Mouse (Mus musculus) embryonic facial prominence, embryonic 10.5 days (tissue): ENCODE results near the gene AC124108.1. TPM values are rescaled to one million over a fixed set of nuclear protein-coding genes. Genes with fewer than 3 reads are reported as not detected.

Experiments used
- DNase-seq: peaks from one replicate; pipeline ENCODE4 v3.0.0-alpha.2; 2017; ENCODE audit warnings: low spot score
- H3K27ac ChIP-seq: fragments of 300-500 bp; sonication (generic); replicated peaks from 2 replicates; pipeline ENCODE4 v1.5.1; 2016; ENCODE audit warnings: mild to moderate bottlenecking
- H3K27me3 ChIP-seq: fragments of 300-500 bp; sonication (generic); replicated peaks from 2 replicates; pipeline ENCODE4 v1.6.1; 2016; ENCODE audit warnings: low read depth, mild to moderate bottlenecking; ENCODE audit not compliant: poor library complexity, severe bottlenecking
- H3K36me3 ChIP-seq: fragments of 300-500 bp; sonication (generic); replicated peaks from 2 replicates; pipeline ENCODE4 v1.6.1; 2016; ENCODE audit warnings: mild to moderate bottlenecking, moderate library complexity
- H3K4me1 ChIP-seq: fragments of 300-500 bp; sonication (generic); 2 replicates; pipeline ENCODE4 v1.6.1; 2016
- H3K4me3 ChIP-seq: fragments of 300-500 bp; sonication (generic); 2 replicates; pipeline ENCODE4 v1.5.1; 2016; ENCODE audit warnings: mild to moderate bottlenecking, moderate library complexity
- H3K9me3 ChIP-seq: fragments of 300-500 bp; sonication (generic); 2 replicates; pipeline ENCODE4 v1.6.1; 2016; ENCODE audit warnings: mild to moderate bottlenecking
- WGBS: fragments of 180-500 bp; shearing (Covaris S2); methylation state at CpG from one replicate; pipeline ENCODE4 v1.1.7; 2016; 5-methylcytosine and 5-hydroxymethylcytosine counted together
- polyA plus RNA-seq: library from polyadenylated mRNA; unstranded; fragments of >200 nt; fragmentation: Nextera tagmentation; extraction: Ambion mirVana; gene quantifications from 2 replicates; pipeline ENCODE4 v1.2.1, GENCODE M21; 2016

The AC124108.1 gene
- polyA plus RNA-seq, result 1.00 and 1.4 TPM in 2 replicates

DNA sequence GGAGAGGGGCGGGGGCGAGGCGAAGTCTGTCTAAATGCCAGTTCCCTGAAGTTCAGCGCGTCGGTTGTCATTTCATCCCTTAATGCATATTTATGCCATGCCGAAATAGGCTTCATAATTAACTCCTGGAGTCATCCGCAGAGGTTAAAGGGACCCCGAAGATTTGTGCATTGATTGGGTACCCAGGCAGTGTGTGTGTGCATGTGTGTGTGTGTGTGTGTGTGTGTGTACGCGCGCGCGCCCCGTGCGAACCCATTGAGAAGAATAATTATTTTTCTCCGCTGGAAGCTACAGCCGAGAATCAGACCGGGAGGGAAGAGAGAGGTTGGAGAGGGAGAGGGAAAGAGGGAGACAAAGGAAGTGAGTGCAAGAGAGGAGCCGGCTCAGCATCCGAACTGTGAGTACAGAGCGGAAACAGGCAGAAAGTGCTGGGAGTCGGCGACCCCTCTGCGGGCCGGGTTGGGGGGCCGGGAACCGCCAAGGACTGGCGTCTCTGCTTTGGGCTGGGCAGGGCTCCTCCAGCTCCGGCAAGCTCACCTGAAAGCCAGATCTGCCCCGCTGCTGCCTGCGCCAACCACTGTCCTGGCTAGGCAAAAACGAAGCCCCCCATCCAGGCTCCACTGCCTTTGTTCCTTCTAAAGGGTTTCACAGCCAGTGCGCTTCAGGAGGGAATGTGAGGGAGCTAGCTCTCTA lies at the start of gene AC124108.1, which contains the start of gene Lemd1:
Gene AC124108.1, plus strand, starts transcription at position 365 of the 693 bp plus-strand sequence.
Gene Lemd1, plus strand, starts transcription at position 339 of the 693 bp plus-strand sequence.
- under 1% methylated on average over 34 of the region's 34 CpGs for WGBS
- H3K27ac ChIP-seq, result peak within 1 kb of the TSS; percentile 96
- H3K36me3 ChIP-seq, result no peaks in the 10 kb centered on the region
- DNase-seq, result peak; percentile 55
- peaks cover 96% of the 10 kb centered on the region for H3K27me3 ChIP-seq
- peaks cover 80% of the 10 kb centered on the region for H3K4me1 ChIP-seq
- H3K9me3 ChIP-seq, result no peaks in the 10 kb centered on the region
- peak within 1 kb of the TSS; percentile 72 for H3K4me3 ChIP-seq

DNA sequence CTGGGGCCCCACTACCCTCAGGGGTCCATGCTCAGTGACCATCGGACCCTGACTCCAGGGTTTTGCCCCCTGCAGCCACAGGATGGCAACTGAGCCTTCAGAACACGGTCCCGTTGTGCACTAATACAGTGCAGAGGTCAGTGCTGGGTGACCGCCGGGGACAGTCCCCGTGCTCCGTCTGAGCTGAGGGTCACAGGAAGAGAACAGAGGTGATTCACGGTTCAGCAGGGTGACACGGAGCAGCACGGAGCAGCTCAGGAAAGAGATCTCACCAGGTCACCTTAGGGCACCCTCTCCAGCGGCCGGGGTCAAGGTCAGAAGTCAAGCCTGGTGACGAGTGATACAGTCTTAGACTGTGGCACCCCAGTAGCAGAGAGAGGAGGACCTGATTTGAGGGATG lies 49.5 kb upstream of the AC124108.1 start:
- Histone ChIP-seq H3K4me3 (no peak overlapping the region), H3K9me3 (no peaks in the 10 kb centered on the region), H3K36me3 (no peaks in the 10 kb centered on the region), H3K27me3 (peaks cover 57% of the 10 kb centered on the region), H3K27ac (no peak overlapping the region), H3K4me1 (peaks cover 69% of the 10 kb centered on the region)
- WGBS, result 32% methylated on average over 13 of the region's 13 CpGs
- DNase-seq, result no peak

DNA sequence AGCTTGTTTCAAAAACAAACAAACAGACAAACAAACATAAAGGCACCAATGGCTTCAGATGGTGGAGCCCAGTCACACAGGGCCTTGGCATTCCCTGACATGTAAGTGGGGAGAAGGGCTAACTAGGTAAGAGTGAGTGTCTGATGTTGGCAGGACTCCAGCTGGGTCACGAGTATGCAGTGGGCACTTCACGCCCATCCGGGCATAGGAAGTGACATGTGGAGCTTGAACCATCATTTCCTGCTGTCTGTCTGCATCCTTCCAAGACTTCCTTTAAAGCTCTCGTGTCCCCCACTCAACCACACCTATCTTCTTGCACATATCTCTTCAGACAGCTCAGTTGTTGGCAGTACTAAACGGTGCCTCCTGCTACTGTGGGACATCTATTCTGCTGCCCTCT lies 48.2 kb upstream of the AC124108.1 start:
- Histone ChIP-seq H3K9me3 (no peaks in the 10 kb centered on the region), H3K27me3 (peaks cover 43% of the 10 kb centered on the region), H3K36me3 (no peaks in the 10 kb centered on the region), H3K4me1 (peaks cover 57% of the 10 kb centered on the region), H3K27ac (no peak overlapping the region), H3K4me3 (no peak overlapping the region)
- DNase-seq, result no peak
- WGBS, result 83% methylated on average over 5 of the region's 5 CpGs

DNA sequence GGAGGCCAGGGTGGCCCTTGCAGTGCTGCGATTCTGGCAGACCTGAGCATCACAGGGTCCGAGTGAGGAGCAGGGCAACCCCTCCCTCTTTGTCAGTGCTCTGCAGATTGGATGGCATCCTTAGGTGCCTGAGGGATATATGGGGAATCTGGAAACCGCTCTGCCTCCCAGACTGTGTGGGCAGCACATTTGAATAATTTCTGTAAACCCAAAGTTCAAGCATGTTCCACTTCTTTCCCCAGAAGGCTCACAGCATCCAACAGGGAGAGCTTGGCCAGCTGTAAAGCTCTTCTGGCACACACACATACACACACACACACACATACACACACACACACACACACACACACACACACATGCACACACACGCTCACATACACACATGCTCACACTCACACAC lies 47.5 kb upstream of the AC124108.1 start:
- DNase-seq, result no peak
- H3K4me1 ChIP-seq, result peaks cover 51% of the 10 kb centered on the region
- 68% methylated on average over 4 of the region's 4 CpGs for WGBS

DNA sequence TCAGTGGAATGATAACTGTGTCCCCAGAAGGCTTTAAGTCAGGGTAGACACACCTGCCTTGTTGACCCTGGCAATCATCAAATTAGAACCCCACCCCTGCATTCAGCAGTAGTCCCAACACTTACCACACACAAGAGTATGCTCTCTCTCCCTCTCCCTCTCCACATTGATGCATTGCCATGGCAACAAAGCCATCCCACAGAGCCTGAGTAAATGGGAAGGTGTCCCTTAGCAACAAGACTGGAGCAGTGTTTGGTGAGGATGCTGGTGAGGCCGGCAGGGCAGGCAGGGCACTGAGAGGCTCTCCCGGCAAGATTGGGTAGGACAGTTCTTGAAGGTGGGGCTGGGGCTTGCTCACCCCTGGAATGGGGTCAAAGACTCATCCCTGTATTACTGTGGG lies 47.0 kb upstream of the AC124108.1 start:
- no peak overlapping the region for H3K27ac ChIP-seq
- H3K27me3 ChIP-seq, result peaks cover 32% of the 10 kb centered on the region
- H3K9me3 ChIP-seq, result no peaks in the 10 kb centered on the region
- peaks cover 46% of the 10 kb centered on the region for H3K4me1 ChIP-seq
- peak; percentile 50 for DNase-seq
- WGBS, result 35% methylated on average over 2 of the region's 2 CpGs
- H3K4me3 ChIP-seq, result no peak overlapping the region
- no peaks in the 10 kb centered on the region for H3K36me3 ChIP-seq

More for the DNA sequence above, 47.5 kb upstream of the AC124108.1 start:
- Histone ChIP-seq H3K9me3 (no peaks in the 10 kb centered on the region), H3K27ac (no peak overlapping the region), H3K27me3 (peaks cover 37% of the 10 kb centered on the region), H3K36me3 (no peaks in the 10 kb centered on the region), H3K4me3 (no peak overlapping the region)

DNA sequence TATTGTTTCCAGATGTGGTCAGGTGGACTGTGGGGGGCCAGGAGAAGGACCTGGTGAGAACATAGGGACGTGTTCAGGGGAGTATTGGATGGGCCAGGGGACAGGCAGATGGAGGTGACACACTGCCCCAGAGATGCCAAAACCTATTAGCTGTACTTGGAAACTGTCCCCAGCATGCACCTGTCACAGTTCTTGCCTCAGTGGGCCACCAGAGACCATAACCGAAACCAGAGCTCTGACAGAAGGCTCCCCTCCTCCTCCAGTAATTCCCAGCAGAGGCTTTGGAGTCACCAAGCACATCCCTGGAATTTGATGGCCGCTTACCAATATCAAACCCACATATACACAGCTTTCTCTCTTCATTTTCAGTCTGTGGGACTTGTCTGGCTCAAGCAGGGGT lies 46.4 kb upstream of the AC124108.1 start:
- peaks cover 26% of the 10 kb centered on the region for H3K27me3 ChIP-seq
- DNase-seq, result no peak
- no peaks in the 10 kb centered on the region for H3K9me3 ChIP-seq
- no peak overlapping the region for H3K27ac ChIP-seq
- H3K36me3 ChIP-seq, result no peaks in the 10 kb centered on the region
- peaks cover 40% of the 10 kb centered on the region for H3K4me1 ChIP-seq
- WGBS, result 80% methylated on average over 3 of the region's 3 CpGs
- no peak overlapping the region for H3K4me3 ChIP-seq

DNA sequence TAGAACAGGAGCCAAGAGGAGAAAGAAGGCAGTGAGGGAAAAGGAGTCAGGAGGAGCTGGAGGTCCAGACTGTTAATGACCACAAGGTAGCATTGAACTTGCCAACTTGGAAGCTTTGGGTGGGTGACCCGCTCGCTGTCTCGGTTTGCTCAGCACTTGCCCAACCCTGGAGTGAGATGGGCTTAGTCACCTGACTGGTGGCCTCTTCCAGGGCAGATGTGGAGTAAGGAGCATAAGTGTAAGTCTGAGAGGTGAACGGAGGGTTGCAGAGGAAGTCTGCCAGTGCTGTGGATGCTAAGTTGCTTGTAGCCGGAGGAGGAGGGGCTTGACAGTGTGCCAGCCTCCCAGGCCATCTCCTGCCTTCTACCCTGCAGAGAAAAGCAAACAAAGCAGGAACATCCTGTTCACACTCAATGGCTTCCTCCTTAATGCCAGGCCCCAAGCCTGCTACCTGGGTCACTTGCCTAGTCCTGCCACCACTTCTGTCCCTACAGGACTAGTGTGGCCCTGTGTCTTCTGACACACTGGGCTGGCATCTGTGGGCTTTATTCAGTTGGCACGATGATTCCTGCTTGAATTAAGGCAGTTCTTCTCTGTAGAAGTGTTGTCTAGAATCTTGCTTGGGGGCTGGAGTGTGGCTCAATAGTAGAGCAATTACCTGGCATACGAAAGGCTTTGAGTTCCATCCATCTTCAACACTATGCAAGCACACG lies 45.1 kb upstream of the AC124108.1 start:
- 87% methylated on average over 8 of the region's 8 CpGs for WGBS
- Histone ChIP-seq H3K27me3 (peaks cover 16% of the 10 kb centered on the region), H3K4me3 (no peak overlapping the region), H3K9me3 (no peaks in the 10 kb centered on the region), H3K36me3 (no peaks in the 10 kb centered on the region), H3K27ac (no peak overlapping the region), H3K4me1 (peaks cover 33% of the 10 kb centered on the region)
- no peak for DNase-seq

DNA sequence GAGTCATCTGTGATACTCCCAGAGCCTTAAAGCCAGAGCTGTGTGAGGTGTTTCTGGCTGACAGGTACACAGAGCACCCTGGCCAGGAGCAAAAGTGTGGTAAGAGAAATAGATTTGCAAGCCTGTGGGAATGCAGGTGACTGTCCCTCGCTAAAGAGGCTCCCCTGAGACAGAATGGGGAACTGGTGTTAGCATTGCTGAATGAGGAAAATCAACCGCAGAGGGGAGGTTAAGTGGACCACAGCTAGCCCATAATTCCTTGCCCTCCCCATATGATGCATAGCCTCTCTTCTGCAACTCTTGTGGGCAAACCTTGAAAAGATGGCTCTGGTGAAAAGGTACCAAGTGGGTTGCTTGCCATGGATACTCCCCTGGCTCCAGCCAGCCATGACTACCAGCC lies 41.8 kb upstream of the AC124108.1 start:
- Histone ChIP-seq H3K4me1 (peaks cover 27% of the 10 kb centered on the region), H3K9me3 (no peaks in the 10 kb centered on the region), H3K27ac (no peak overlapping the region), H3K36me3 (no peaks in the 10 kb centered on the region), H3K4me3 (no peak overlapping the region), H3K27me3 (peaks cover 22% of the 10 kb centered on the region)
- no peak for DNase-seq
- WGBS, result 68% methylated on average over 2 of the region's 2 CpGs

DNA sequence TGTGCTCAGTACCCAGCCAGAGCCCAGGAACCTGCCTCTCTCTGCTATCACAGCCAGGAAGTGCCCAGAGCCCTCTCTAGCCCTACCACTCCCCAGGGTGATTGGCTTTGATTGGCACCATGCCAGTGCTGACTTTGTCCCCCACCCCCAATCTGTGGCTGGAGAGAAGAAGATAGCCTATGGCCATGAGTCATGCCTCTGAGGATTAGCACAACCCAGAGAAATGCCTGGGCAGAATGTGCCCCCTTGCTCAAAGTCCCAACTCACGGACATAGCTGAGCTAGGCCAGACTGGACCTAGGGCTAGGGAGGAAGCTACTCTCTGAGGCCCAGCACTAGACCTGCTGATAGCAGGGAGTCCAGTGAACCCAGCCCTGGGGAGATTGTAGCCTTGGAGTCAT lies 41.1 kb upstream of the AC124108.1 start:
- peaks cover 26% of the 10 kb centered on the region for H3K4me1 ChIP-seq
- peaks cover 22% of the 10 kb centered on the region for H3K27me3 ChIP-seq
- H3K9me3 ChIP-seq, result no peaks in the 10 kb centered on the region
- 43% methylated on average over 1 of the region's 1 CpGs for WGBS
- H3K27ac ChIP-seq, result no peak overlapping the region; the same call in 1 of the 2 replicates
- H3K36me3 ChIP-seq, result no peaks in the 10 kb centered on the region
- no peak for DNase-seq
- H3K4me3 ChIP-seq, result no peak overlapping the region

DNA sequence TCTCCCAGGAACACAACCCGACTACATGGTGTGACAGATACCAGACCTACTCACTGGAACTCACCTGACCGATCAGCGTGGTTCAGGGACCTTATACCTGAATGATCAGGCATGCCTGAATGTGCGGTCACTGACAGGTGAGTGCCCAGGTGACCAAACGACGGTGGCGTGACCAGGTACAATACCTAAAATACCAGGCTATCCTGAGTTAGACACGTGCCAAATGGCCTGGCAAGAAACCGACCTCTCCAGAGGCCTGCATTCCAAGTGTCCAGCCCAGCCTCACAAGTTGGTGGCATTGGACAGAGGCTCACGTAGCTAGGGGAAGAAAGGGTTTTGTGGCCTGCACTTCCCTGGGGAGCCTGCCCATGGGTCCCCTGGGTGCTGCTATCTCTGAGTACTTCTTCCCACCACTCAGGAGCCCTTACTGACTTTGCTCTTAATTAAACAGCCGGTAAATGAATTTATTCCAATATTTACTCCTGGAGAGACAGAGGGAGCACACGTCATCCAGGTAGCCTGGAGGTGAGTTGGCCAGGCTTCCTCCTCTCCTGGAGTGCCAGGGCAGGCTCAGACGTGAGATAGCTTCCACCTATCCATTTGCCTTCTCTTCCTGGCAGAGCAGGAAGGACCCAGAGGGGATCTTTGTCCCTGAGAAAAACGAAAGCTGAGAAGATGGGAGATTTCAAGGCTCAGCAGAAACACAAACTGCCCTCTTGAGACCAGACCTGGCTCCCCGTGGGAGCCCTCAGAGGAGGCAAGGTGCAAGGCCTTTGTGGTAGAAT lies 40.2 kb upstream of the AC124108.1 start:
- Histone ChIP-seq H3K27me3 (peaks cover 22% of the 10 kb centered on the region), H3K4me1 (peaks cover 26% of the 10 kb centered on the region), H3K4me3 (no peak overlapping the region), H3K9me3 (no peaks in the 10 kb centered on the region), H3K36me3 (no peaks in the 10 kb centered on the region), H3K27ac (no peak overlapping the region)
- WGBS, result 70% methylated on average over 15 of the region's 15 CpGs
- no peak for DNase-seq

DNA sequence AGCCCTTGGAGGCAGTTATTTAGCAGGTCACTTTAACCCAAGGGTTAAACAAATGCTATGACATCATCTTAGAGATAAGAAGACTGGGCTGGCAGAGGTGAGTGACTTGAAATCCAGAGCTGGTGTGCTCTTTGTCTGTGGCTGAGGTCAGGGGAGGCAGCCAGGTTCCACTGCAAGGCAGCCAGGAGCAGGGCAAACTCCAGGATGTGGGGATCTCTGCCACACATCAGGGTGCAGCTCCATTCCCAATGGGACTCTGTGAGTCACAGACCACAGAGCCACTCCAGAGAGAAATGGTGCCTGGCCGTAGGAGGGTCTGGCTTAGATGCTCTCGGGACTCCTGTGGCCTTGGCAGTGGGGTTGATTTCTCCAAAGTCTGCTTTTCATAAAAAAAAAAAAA lies 39.3 kb upstream of the AC124108.1 start:
- H3K4me1 ChIP-seq, result peaks cover 26% of the 10 kb centered on the region
- DNase-seq, result no peak
- no peak overlapping the region for H3K4me3 ChIP-seq
- peak overlapping the region; percentile 30; the same call in 1 of the 2 replicates for H3K27ac ChIP-seq
- peaks cover 22% of the 10 kb centered on the region for H3K27me3 ChIP-seq
- WGBS, result 64% methylated on average over 2 of the region's 2 CpGs
- H3K36me3 ChIP-seq, result no peaks in the 10 kb centered on the region
- no peaks in the 10 kb centered on the region for H3K9me3 ChIP-seq

DNA sequence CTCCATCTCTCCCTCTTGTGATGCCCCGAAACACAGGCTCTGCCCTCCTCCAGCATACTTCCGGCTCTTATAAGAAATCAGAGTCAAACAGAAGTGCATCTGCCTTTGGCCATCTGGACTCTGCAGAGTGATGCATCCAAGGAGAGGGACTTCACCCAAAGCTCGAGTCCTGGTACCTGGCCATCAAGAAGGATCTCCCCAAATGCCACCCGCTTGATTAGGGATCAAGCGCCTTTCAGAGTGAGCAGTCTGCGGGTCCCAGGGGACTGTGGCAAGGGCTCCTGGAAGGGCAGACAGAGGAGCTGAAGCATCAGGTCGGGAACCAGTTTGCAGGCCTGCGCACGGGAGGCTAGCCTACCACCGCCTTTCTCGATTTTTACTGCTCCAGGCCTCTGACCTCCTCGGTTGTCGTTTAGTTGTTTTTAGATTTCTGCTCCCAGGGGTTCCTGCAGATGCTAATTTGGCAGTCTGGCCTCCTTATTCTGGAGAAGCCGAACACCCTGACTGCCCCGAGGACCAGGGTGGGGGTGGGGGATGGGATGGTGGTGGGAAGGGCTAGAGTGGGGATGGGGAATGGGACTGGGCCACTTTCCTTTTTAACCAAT lies 38.1 kb upstream of the AC124108.1 start:
- H3K4me1 ChIP-seq, result peaks cover 37% of the 10 kb centered on the region
- no peak overlapping the region for H3K4me3 ChIP-seq
- no peaks in the 10 kb centered on the region for H3K36me3 ChIP-seq
- H3K27ac ChIP-seq, result no peak overlapping the region; the same call in 1 of the 2 replicates
- no peak for DNase-seq
- H3K9me3 ChIP-seq, result no peaks in the 10 kb centered on the region
- 21% methylated on average over 15 of the region's 15 CpGs for WGBS
- H3K27me3 ChIP-seq, result peaks cover 28% of the 10 kb centered on the region
